Mouse (Mus musculus) A20 (cell line): ENCODE measurements around the gene Zbtb22.
"Not testable (repeated sequence)": the region's sequence is repeated elsewhere in the genome, so short reads cannot be mapped to it uniquely, and the experiment has no call there.

Source experiments
- DNase-seq: peaks from one replicate; pipeline ENCODE4 v3.0.0-alpha.2; 2011; ENCODE audit warnings: low read depth, low spot score

Gene Zbtb22

DNA sequence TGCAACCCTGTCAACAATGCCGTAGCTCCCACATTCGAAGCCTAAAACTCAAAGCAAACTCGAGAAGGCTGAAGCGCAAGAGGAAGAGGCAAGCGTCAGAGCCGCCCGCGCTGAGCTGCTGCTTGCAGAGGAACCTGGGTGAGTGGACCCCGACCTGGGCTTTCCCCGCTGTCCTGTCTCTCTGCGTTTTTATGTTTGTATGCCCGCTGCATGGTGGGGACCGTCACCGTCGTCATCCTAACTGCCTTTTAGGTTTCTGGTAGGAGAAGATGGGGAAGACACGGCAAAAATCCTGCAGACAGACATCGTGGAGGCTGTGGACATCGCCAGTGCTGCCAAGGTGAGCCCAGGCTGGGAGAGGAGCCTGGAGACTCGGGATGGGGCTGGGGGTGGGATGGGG is 25.7 kb downstream of the Zbtb22 start:
- no peak for DNase-seq

DNA sequence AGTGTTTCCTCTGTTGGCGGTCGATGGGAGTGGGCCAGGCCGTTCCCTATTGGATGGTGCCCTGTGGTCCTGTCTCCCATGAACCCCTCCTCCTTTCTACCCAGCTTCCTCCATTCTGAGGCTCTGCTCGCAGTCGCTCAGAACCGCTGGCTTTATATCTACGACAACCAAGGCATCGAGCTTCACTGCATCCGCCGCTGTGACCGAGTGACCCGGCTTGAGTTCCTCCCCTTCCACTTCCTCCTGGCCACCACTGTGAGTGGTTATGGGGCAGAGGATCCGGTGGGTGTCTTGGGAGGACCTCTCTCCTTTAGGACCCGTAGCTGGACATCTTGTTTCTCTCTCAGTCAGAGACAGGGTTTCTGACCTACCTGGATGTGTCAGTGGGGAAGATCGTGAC is 27.8 kb downstream of the Zbtb22 start:
- DNase-seq = no peak

DNA sequence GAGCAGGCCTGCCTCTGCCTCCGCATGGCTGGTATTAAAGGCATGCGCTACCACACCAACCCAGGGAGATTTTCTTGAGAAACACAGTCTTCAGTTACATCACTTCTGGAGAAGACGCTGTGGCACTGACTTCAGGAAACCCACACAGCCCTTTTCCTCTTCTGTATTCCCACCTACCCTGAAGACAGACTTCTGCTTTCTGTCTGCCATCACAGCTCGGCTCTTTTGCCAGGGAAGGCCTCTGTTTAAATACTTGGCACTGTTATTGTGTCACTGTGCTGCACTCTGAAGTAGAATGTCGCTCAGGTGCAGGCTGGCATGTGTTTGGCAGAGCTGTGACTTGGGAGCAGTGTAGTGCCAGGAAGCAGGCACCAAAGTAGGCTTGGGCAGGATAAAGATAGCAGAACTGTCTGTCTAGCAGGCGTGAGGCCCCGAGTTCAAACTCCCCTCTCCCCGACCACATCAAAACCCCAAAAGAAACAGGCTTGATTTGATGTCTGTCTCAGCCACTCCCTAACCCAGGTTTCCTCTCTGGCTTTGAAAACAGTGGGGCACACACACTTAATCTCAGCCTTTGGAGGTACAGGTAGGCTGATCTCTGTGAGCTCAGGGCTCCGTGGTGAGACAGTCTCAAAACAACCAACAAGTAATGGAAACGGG is 31.9 kb downstream of the Zbtb22 start:
- no peak for DNase-seq

DNA sequence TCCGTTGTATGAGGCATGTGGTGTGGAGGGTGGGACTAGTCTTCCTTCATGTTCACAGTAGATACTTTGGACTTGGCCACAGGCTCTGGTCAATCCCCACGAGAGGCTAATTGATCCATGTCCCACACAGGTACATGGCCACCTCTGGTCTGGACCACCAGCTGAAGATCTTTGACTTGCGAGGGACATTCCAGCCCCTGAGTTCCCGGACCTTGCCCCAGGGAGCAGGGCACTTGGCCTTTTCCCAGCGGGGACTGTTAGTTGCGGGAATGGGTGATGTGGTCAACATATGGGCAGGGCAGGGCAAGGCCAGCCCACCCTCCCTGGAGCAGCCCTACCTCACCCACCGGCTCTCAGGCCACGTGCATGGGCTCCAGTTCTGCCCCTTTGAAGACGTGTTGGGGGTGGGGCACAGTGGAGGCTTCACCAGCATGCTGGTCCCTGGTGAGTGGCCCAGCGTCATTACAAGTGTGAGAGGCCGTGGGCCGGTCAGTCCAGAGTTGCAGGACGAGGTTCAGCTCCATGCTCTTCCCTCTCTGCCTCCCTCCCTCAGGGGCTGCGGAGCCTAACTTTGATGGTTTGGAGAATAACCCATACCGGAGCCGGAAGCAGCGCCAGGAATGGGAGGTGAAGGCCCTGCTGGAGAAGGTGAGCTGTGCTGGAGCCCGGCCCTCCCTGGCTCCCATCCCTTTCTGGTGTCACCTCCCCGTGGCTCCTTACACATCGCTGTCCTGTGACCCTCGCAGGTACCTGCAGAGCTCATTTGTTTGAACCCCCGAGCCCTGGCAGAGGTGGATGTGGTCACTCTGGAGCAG is 32.6 kb downstream of the Zbtb22 start:
- DNase-seq = no peak

DNA sequence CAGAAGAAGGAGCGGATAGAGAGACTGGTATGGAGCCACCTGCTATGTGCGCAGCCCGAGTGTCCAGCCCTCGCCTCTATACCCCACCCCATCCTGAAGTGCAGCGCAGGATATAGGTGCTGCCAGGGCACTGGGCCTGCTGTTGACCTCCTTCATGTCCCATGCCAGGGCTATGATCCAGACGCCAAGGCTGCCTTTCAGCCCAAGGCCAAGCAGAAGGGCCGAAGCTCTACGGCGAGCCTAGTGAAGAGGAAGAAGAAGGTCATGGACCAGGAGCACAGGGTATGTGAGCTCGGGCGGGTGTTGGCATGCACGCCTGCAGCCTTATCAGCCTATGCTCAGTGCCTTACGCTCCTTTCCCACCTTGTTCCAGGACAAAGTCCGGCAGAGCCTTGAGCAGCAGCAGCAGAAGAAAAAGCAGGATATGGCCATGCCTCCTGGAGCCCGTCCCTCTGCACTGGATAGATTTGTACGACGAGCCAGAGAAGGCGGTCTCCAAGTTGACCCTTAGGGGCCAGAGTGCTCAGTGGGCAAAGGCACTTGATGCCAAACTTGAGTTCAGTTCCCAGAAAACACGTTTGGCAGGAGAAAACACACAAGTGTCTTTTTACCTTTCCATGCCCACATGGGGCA is 33.3 kb downstream of the Zbtb22 start:
- no peak for DNase-seq

DNA sequence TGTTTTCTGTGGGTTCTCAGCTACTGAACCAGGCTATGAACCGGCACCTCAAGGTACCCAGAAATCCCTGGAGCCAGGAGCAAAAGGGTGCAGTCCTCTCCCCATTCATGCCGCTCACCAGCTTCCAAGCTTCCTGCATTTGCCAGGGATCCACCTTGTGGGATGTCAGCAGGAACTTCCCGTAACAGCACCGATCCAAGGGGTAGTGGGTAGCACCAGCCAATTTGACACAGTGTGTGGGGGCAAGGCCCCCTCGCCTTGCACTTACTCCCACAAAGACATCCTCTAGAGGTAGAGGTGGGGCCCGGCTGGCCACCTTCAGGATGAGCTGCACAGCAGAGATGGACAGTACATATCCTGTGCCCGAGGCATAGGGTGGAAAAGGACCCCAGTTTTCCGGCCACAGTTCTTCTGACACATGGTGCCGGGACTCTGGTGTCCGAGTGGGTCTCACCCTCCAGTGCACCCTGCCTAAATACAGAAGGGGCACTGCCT is 34.5 kb downstream of the Zbtb22 start:
- DNase-seq = no peak

DNA sequence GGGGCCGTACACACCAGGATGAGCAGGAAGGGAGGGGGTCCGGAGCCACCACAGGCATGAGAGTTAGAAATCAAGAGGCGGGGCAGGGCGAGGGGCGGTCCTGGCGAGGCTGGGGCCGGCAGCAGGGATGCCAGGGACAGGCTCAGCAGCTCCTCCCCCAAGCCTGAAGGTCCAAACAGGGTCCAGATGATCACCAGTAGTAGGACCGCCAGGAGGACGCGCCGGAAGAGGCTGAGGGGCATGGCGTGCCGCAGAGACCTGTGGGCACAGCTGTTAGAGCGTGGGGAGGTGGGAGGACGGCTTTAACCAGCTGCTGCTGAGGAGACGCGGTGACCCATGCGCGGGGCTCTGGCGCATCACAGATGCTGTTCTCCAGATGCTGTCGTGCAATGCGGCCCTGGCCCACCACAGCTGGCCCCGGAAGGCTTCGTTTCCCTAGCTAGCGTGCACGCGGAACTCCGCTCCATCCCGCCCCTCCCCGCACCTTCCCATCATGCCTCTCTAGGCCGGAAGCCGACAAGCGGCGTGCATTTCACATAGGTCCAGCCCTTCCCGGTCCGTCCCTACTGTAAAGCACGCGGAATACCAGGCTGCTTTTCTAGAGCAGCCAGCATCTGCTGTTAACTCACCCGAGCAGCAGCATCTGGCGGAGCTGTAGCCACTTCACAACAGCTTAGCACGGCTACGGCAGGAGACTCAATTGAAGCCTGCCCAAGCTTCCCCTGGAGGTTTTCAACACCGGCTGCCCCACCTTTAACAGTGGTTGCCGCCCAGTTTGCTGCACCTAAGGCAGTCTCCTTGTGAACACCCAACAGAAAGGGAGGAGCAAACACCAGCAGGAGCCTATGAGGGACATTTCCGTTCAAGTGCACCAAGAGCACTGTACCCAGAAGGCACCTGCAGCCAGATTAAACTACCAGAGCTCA is 35.6 kb downstream of the Zbtb22 start, which contains the start of gene B3galt4:
Gene B3galt4, minus strand, starts transcription at position 468 of the 926 bp plus-strand sequence.
- DNase-seq = peak; percentile 86

DNA sequence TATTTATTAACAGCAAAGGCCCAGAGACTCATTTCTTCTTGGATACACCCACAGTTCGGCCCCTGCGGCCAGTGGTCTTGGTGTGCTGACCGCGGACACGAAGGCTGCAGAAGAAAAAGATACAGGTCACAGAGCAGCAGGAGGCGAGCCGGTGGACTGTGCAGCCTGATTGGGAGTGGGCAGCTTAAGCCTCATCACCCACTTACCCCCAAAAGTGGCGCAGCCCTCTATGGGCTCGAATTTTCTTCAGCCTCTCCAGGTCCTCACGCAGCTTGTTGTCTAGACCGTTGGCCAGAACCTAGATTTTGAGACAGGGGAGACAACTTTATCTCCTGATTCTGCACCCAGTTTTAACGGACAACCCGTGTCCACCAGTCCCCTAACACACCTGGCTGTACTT is 36.3 kb downstream of the Zbtb22 start:
- not testable (repeated sequence) for DNase-seq

DNA sequence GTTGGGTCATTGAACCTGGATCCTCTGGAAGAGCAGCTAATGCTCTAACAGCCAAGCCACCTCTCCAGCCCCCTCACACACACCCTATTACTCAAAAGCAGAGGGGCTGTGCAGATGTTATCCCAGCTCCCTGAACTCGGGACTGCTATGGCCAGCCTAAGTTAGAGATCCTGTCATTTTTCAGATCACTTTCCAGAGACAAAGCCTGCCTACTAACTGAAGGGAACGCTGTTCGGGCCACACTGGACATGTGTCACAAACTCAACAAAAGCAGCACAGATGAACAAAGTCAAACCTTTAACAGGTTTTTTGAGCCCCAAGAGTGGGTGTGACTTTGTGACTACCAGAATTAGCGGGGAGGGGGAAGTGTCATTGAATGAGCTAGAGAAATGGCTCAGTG is 37.2 kb downstream of the Zbtb22 start:
- DNase-seq = no peak

DNA sequence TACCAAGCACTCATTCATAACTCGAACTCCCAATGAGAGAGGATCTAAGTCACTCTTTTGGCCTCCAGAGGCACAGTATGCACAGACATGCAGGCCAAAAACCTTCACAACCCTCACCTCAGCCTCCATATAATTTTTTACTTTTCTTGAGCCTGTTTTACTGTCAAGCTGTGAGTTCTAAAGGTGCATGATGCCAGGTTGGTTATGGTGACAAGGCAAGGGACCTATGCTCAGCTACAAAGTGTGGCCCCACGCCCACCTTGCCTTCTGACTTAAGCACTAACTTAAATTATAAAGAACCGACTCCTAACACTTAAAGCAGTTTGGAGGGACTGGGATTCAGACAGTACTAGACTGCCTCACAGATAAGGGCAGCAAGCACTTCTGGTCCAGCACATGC is 37.6 kb downstream of the Zbtb22 start:
- DNase-seq = no peak

DNA sequence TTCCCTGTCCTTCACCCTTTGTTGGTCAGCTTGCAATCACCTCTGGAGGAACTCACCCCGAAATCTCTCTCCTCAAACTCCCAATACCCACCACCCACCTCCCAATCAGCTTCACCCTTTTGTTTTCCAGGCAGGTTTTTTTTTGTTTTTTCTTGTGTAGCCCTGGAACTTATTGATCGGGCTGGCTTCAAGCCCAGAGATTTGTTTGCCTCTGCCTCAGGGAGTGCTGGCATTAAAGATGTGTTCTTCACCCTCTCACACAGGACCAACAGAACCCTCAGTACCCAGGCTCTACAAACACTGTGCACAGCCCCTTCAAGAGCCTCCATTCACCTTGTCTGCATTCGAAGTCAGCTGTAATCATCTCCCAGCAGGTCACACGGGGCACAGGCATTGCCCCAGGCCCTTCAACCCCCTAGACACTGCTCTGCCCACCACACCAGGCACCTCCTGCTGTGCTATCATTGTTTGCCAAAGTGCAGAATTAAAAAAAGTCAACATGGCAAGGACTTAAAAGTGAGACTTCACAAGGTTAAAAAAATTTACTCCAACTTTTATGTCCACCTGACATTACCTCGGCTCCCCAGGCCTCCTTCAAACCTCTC is 38.4 kb downstream of the Zbtb22 start:
- no peak for DNase-seq

DNA sequence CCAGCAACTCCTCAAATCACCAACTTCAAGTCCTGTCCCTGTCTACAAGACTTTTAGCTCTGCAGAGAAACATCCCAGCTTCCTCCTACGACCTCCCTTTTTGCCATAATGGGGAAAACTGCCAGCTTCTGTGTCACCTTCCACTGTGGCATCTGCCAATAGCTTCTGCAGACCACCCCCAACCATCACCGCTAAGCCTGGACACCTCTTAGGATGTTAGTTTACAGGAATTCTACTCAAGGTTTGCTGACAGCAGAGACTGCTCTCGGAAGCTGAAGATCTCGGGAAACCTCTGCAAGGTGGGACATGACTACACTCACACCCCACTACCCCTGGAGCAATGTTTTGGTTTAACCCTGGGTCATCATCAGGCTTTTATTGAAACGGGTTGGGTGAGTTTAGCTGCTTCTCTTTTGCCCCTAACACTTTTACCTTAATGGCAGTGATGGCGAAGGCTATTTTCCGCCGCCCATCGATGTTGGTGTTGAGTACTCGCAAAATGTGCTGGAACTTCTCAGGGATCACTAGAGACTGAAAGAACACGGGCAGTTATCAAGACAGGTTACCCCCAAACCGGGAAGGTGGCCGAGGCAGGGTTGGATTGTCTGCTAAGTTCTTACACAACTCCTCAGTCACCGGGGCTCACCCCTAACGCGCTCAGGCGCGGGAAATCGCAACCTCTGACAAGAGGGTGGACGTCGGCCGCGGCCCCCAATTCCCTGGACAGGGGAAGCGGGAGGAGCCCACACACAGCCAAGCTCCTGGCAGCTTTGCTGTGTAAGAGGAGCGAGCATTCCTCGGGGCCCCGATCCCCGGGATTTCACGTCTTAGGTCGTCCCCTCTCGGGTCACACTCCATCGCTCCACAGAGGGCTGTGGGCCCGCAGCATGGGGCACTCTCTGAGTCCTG is 39.2 kb downstream of the Zbtb22 start:
- no peak for DNase-seq

DNA sequence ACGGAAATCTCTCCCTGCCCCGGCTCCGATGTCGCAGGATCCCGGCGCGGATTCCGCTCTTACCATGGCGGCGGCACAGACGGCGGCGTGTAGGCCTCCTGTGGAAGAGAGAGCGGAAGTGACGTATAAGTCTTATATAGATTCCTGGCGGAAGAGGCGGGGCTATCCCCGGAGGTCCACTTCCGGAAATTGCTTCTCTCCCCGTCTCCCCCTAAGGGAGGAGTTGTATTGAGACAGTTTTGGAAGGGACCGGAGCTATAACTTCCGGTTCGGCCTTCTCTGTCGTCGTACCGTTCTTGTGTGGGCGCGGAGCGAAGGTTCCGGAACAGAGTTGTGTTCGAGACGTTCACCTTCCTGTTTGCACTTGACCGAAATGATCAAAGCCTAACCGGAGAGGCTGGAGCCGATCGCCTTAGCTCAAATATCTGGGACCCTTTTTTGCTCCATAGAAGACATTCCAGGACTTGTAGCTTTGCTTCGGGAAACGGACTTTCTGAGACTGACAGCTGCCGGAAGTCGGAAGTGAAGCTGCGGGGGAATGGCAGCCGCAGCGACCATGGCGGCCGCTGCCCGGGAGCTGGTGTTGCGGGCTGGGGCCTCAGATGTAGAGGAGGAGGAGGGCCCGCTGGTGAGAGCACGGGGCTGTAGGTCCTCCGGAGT is 40.0 kb downstream of the Zbtb22 start, which contains the start of the genes Vps52 and Rps18:
Gene Vps52, plus strand, starts transcription at position 258 of the 660 bp plus-strand sequence.
Gene Rps18, minus strand, starts transcription at position 447 of the 660 bp plus-strand sequence.
- DNase-seq = peak; percentile 98

DNA sequence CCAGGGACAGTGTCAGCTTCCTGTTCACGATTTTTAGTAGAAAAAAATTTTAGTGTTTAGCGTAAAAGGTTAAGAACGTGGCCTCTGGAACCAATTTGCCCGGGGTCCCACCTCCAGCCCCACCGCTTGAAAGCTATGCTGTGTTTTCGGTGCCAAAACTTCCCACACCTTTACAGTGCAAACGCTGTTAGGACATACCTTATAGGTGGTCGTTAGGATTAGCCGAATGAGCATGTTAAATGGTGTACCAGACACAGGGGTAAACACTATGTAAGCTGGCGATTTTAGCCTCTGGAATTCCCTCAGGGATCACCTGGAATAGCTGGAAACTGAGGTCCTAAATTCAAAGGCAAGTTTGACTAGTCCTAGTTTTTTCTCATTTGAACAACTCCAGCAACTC is 40.6 kb downstream of the Zbtb22 start:
- no peak for DNase-seq

DNA sequence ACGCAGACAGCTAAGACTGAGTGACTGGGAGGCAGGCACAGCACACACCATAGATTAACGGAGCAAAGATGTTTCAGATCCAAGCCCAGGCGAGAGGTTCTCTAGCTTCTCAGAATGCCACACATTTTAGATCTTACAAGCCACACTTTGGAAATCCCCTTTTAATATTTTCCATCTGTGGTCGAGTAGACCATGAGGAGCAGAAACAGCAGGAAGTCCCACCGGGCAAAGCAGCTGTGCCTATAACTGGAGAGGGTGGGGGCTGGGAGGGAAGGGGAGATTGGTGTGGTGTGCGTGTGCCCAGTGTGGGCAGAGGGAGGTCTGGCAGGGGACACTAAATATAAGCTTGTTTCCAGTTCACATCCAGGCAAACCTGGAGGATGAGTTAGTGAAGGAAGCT is 41.8 kb downstream of the Zbtb22 start:
- DNase-seq = no peak

DNA sequence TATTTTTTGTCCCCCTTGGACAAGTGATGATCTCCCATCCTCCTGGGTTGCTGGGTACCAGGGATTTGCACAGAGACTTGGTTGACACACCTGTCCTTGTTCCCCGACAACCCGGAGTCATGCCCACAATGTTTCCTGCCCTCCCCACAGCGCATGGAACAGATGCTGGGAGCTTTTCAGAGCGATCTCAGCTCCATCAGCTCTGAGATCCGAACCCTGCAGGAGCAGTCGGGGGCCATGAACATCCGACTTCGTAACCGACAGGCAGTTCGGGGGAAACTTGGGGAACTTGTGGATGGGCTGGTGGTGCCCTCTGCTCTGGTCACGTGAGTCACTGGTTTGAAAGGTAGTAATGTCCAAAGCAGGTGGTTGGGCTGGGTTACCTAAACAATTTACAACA is 42.7 kb downstream of the Zbtb22 start:
- DNase-seq = no peak

DNA sequence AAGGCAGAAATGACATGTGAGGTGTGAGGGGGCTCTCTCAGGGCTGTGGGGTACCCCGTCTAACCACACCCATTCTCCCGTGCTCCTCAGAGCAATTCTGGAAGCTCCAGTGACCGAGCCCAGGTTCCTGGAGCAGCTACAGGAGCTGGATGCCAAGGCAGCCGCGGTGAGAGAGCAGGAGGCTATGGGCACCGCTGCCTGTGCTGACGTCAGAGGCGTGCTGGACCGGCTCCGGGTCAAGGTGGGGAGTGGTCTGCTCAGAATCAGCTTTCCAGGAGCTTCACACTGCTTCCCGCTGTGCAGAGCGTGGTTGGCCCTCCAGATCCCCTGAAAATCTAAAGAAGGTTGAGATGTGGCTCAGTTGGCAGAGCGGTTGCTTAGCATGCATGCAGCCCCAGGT is 43.4 kb downstream of the Zbtb22 start:
- DNase-seq = no peak

DNA sequence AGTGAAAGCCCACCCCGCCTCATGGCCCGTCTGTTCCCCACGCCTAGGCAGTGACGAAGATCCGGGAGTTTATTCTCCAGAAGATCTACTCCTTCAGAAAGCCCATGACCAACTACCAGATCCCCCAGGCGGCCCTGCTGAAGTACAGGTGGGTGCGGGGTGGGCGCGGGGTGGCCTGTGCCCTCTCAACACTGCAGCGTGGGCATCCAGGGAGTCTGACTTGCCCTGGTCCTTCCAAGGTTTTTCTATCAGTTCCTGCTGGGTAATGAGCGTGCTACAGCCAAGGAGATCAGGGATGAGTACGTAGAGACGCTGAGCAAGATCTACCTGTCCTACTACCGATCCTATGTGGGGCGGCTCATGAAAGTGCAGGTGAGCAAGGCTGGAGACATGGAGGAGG is 44.2 kb downstream of the Zbtb22 start:
- no peak for DNase-seq

DNA sequence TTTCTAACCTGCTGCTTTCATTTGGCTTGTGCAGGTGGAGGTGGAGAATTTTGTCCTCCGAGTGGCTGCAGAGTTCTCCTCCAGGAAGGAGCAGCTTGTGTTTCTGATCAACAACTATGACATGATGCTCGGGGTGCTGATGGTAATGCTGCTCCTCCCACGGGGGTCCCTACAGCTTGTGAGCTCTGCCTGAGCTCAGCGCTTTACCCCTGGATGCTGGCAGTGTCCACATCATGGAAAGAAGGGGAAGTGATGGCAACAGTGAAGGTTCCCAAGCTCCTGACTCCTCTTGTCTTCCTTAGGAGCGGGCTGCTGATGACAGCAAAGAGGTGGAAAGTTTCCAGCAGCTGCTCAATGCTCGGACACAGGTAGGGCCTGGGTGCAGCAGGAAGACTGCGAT is 47.2 kb downstream of the Zbtb22 start:
- DNase-seq = no peak
